Mouse (Mus musculus) adrenal gland, adult 10 weeks (tissue): ENCODE results near the gene Dnm3. TPM values are rescaled to one million over a fixed set of nuclear protein-coding genes. Genes with fewer than 3 reads are reported as not detected.

Experiments used
- polyA plus RNA-seq: library from polyadenylated mRNA; stranded (reverse); fragments of 350-450 nt; fragmentation: Illumina TruSeq; extraction: RNeasy Lipid Tissue Mini Kit (QIAGEN cat#74804); gene quantifications from one replicate; pipeline ENCODE4 v1.2.3, GENCODE M21; 2014; ENCODE audit warnings: low read depth, low replicate concordance

The Dnm3 gene
- 22.0 TPM for polyA plus RNA-seq

DNA sequence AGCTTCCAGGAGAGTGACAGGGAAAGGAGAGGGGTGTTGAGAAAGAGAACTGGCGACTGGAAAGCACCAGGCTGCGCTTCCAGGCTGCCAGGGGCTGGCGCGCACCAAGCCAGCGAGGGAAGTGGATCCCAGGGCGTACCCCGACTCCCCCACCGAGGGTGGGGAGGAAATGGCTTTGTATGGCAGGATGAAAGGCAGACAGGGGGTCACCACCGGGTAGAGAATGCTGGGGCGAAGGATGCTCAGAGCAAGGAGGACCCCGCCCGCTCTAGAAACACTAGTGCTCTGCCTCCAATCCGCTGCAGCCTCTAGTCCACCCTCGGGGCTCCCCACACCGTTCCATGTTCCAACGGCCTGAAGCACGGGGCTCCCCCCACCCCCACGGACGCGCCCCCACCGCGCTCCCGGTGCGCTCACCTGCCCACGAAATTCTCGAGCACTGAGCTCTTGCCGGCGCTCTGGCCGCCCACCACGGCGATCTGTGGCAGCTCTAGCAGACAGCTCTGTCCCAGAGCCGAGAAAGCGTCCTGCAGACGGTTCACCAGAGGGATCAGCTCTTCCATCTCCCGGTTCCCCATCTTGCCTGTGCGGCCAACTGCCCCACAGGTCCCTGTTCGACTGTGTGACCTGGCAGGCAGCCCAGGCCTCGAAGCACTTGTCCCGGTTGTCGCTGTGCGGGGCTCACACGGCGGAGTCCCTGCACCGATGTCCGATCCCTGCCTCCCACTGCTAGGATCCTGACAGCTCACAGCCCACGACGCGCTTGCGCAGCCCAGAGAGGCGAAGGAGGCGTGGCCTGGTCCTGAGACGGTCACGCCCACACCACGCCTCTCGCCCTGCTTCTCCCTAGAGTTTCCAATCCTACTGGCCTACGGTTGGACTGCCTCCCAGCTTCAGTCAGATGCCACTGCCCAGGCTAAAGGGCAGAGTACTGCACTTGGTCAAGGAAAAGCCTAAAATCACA lies at the start of gene Dnm3:
Gene Dnm3 (minus strand): TSS at position 789 of the 964 bp plus-strand sequence.

GRCm38 (mm10) chr1:161979536-161979935 lies 498.3 kb downstream of the Dnm3 start, which contains the start of gene 4930558K02Rik:
Gene 4930558K02Rik (minus strand): TSS chr1:161979636.

DNA sequence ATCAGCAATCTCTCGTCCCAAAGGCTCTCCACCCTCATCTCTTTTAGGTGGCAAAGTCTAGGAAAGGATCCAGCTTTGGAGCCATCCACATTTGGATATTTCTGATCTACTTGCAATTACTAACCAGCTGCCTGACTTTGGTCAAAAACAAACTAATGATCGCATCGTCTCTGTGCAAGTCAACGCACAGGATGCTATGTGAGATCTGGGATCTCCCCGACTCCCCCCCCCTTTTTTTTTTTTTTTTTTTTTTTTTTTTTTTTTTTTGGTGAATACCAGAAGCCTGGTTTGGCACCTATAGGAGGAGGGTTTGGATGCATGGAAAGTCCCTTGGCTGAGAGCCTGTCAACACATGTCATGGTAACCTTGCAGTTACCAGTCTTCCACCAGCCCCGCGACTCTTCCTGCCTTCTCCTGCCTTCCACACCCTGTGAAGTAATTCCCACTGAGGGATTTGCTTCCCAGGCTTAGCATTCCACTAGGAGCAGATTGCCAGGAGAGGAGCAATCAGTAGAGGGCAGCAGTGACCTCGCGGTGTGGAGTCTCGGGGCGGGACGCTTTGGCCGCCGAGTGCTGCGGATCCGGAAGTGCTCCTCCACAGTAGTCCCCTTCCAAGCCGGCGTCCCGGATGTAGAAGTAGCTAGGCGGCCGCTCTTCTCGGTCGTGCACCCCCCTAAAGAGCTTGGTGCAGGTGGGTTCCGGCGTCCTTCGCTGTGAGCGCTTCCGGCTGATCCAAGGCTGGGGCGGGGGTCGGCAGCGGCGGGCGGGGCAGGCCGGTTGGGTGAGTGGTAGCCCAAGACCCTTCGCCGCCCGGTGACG lies 509.0 kb downstream of the Dnm3 start, which contains the start of gene Pigc:
Gene Pigc (plus strand): TSS at position 598 of the 819 bp plus-strand sequence.

Other genes starting within 250 kb of the Dnm3 start
- gene Mettl13, start 70.5 kb upstream of the Dnm3 start, polyA plus RNA-seq = 4.7 TPM
- gene Vamp4, start 92.5 kb upstream of the Dnm3 start, polyA plus RNA-seq = 164 TPM
- 0.29 TPM for gene Myoc, start 161.1 kb upstream of the Dnm3 start, polyA plus RNA-seq
- not detected for gene Myocos, start 180.2 kb upstream of the Dnm3 start, polyA plus RNA-seq